Mouse (Mus musculus) heart, postnatal 0 days (tissue): Measurements from ENCODE around the gene Ddx10.

Source experiments
- CTCF ChIP-seq: IDR thresholded peaks from 2 replicates; pipeline ENCODE4 v1.5.1; 2016; ENCODE audit warnings: antibody characterized with exemption, control low read depth, low read depth
- EP300 ChIP-seq: IDR thresholded peaks from 2 replicates; pipeline ENCODE4 v1.6.1; 2016; ENCODE audit warnings: antibody characterized with exemption, low read depth

- no peak for TF ChIP-seq CTCF
- no peak for TF ChIP-seq EP300
Observed at GRCm38 (mm10) chr9:53256690-53257305, 8.9 kb upstream of the Ddx10 start.
